Mouse (Mus musculus) forebrain, embryonic 15.5 days (tissue): ENCODE data around the gene Prr5. TPM values are rescaled to one million over a fixed set of nuclear protein-coding genes. Genes with fewer than 3 reads are reported as not detected.

Source experiments
- ATAC-seq: fragments of 200-750 bp; cut with Nextera tagmentation; replicated peaks from 2 replicates; pipeline ENCODE4 v1.8.0; 2017; ENCODE audit warnings: mild to moderate bottlenecking, moderate TSS enrichment, moderate library complexity
- H3K27ac ChIP-seq: fragments of 300-500 bp; sonication (generic); replicated peaks from 2 replicates; pipeline ENCODE4 v1.5.1; 2015; ENCODE audit warnings: mild to moderate bottlenecking, inconsistent platforms
- H3K27me3 ChIP-seq: fragments of 300-500 bp; sonication (generic); 2 replicates; pipeline ENCODE4 v1.6.1; 2015; ENCODE audit warnings: inconsistent platforms
- H3K36me3 ChIP-seq: fragments of 300-500 bp; sonication (generic); 2 replicates; pipeline ENCODE4 v1.6.1; 2015; ENCODE audit warnings: mild to moderate bottlenecking, inconsistent platforms
- H3K4me1 ChIP-seq: fragments of 300-500 bp; sonication (generic); 2 replicates; pipeline ENCODE4 v1.6.1; 2015; ENCODE audit warnings: inconsistent platforms
- H3K4me2 ChIP-seq: fragments of 300-500 bp; sonication (generic); replicated peaks from 2 replicates; pipeline ENCODE4 v1.6.1; 2015; ENCODE audit warnings: mild to moderate bottlenecking, inconsistent platforms
- H3K4me3 ChIP-seq: fragments of 300-500 bp; sonication (generic); 2 replicates; pipeline ENCODE4 v1.5.1; 2015; ENCODE audit warnings: mild to moderate bottlenecking, inconsistent platforms
- H3K9ac ChIP-seq: fragments of 300-500 bp; sonication (generic); replicated peaks from 2 replicates; pipeline ENCODE4 v1.6.1; 2015; ENCODE audit warnings: mild to moderate bottlenecking, inconsistent platforms
- H3K9me3 ChIP-seq: fragments of 300-500 bp; sonication (generic); 2 replicates; pipeline ENCODE4 v1.6.1; 2016; ENCODE audit warnings: inconsistent platforms
- WGBS: fragments of 180-500 bp; shearing (Covaris S2); methylation state at CpG from one replicate; pipeline ENCODE4 v1.1.7; 2015; ENCODE audit warnings: mixed read lengths; 5-methylcytosine and 5-hydroxymethylcytosine counted together
- polyA plus RNA-seq: library from polyadenylated mRNA; unstranded; fragments of >200 nt; fragmentation: Nextera tagmentation; extraction: Ambion mirVana; gene quantifications from 2 replicates; pipeline ENCODE4 v1.2.1, GENCODE M21; 2015

The Prr5 gene
- polyA plus RNA-seq, 1 experiment from 2014 or later: 11.5 TPM

DNA sequence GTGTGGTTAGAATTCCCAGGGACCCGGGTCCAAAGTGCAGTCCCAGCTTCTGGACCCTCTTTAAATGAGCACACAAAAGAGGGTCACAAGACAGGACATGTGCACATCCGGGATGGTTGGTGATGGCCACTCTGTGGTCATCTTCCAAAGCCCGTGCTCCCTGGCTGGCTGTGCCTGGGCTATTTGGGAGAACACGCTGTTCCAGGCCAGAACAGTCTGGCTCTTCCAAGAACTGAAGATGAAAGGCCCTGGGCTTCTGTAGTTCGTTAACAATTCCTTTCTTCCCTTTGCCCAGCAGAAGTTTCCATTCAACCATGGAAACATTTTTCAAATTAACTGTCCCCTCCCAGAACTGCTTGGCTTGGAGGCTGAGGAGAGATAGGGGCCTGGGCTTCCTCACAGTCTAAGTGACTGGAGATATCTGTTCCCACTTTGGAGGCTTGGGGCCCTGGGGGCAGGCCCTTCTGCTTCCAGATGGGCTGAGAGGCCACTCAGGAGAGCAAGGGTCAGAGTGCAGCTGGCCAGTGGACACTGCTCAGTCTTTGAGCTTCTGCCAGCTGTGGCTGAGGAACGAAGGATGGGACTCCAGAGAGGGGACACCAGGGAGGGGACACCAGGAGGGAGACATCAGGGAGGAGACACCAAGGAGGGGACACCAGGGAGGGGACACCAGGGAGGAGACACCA is 29.8 kb upstream of the Prr5 start:
- Histone ChIP-seq H3K36me3 (no peaks in the 10 kb centered on the region), H3K27me3 (no peaks in the 10 kb centered on the region), H3K4me2 (no peak overlapping the region), H3K9me3 (no peaks in the 10 kb centered on the region), H3K4me3 (no peak overlapping the region), H3K27ac (no peak overlapping the region), H3K4me1 (no peaks in the 10 kb centered on the region), H3K9ac (no peak overlapping the region)
- WGBS: 60% methylated on average over 6 of the region's 6 CpGs
- ATAC-seq: no peak

DNA sequence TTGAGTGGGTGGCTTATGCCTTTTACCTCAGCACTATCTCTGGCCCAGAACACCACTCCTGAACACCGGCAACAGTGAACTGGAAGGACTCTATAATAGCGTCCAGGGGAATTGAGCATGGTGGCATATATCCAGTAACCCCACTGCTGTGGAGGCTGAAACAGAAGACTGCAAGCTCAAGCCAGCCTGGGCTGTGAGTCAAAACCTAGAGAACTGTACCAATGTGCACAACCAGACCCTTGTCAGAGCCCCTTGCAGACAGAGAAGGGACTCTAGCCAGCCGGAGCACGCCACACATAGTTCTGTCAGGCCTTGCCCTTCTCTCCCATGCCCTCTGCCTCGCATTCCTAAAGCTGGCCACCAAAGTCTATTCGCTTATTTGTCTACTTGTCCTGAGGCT is 28.7 kb upstream of the Prr5 start:
- no peak overlapping the region for H3K9ac ChIP-seq
- H3K9me3 ChIP-seq: no peaks in the 10 kb centered on the region
- ATAC-seq: no peak
- no peaks in the 10 kb centered on the region for H3K27me3 ChIP-seq
- H3K4me2 ChIP-seq: no peak overlapping the region
- no peak overlapping the region for H3K4me3 ChIP-seq
- H3K4me1 ChIP-seq: no peaks in the 10 kb centered on the region
- 81% methylated on average over 6 of the region's 6 CpGs for WGBS
- H3K27ac ChIP-seq: no peak overlapping the region
- H3K36me3 ChIP-seq: no peaks in the 10 kb centered on the region

DNA sequence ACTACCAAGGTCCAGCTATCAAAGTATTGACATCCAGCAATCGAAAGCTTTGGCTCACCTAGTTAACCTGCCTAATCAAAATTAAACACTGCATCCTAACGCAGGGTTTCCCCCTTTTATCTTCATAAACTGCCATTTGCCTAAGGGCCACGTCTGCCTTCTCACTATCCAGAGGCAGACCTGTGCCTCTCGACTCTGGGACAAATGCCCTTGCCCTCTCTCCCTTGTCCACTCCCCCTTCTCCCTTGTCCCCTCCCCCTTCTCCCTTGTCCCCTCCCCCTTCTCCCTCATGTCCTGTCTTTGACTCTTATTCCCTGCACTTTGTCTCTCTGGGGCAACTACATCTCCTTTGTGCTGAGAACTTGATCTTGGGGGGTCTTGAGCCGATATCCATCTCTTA is 28.3 kb upstream of the Prr5 start:
- Histone ChIP-seq H3K36me3 (no peaks in the 10 kb centered on the region), H3K27ac (no peak overlapping the region), H3K9ac (no peak overlapping the region), H3K4me1 (no peaks in the 10 kb centered on the region), H3K9me3 (no peaks in the 10 kb centered on the region), H3K4me3 (no peak overlapping the region), H3K4me2 (no peak overlapping the region), H3K27me3 (no peaks in the 10 kb centered on the region)
- no peak for ATAC-seq
- WGBS: 64% methylated on average over 5 of the region's 5 CpGs

DNA sequence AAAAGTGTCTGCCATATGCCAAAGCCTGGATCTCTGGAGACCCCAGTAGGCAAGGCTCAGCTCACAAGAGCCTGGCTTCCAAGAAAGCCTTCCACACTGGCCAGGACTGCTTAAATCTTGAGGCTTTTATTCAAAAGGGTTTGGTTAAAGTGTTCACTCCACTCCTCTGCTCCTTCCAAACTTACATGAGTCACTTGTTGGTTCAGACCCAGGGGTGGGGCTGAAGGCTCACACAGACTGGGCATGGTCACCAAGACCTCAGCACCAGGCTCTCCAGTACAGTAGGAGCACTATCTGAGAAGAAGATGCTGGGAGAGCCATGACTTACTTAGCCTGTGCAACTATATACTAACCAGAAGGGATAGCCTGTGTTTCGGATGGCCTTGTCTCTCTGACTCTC is 27.5 kb upstream of the Prr5 start:
- Histone ChIP-seq H3K27me3 (no peaks in the 10 kb centered on the region), H3K9me3 (no peaks in the 10 kb centered on the region), H3K27ac (no peak overlapping the region), H3K9ac (no peak overlapping the region), H3K4me2 (no peak overlapping the region), H3K36me3 (no peaks in the 10 kb centered on the region), H3K4me1 (no peaks in the 10 kb centered on the region), H3K4me3 (no peak overlapping the region)
- WGBS: 94% methylated on average over 1 of the region's 1 CpGs
- ATAC-seq: no peak

DNA sequence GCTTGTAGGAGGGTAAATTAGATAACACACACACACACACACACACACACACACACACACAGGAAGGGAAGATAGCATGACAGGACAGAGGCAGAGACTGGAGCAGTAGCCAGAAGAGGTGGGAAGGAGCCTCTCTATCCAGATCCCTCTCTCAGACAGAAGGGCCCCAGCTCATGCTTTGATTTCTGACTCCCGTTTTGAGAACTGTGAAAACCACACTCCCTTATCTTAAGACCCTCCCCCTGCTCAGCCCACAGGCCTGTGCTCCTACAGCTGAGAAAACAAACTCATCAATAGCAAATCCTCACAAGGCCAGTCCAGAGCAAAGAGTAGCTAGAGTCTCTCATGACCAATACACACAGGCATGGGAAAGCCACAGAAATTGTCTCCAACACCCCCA is 26.2 kb upstream of the Prr5 start:
- no peak overlapping the region for H3K9ac ChIP-seq
- H3K9me3 ChIP-seq: no peaks in the 10 kb centered on the region
- no peak overlapping the region for H3K27ac ChIP-seq
- H3K4me3 ChIP-seq: no peak overlapping the region
- no peaks in the 10 kb centered on the region for H3K36me3 ChIP-seq
- H3K4me2 ChIP-seq: no peak overlapping the region
- no peaks in the 10 kb centered on the region for H3K4me1 ChIP-seq
- no peak for ATAC-seq
- no peaks in the 10 kb centered on the region for H3K27me3 ChIP-seq
- 21% methylated on average over 1 of the region's 1 CpGs for WGBS

DNA sequence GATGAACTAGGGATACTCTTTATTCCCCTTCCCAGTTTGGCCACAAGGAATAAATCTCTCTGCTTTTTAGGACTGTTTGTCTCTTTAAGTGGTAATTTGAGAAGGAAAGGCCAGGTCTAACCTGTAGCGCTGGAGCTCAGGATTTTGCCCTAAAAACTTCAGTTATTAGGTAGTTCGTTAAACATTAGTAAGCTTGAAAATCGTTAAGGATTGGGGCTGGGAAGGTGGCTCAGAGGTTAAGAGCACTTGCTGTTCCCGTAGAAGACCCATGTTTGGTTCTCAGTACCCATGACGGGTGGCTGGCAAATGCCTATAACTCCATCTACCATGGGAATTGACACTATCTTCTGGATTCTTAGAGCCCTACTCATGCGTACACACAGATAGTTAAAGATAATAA is 17.9 kb upstream of the Prr5 start:
- ATAC-seq: no peak
- no peak overlapping the region for H3K4me2 ChIP-seq
- 80% methylated on average over 6 of the region's 6 CpGs for WGBS
- peaks cover 9% of the 10 kb centered on the region for H3K4me1 ChIP-seq
- no peaks in the 10 kb centered on the region for H3K36me3 ChIP-seq
- no peak overlapping the region for H3K9ac ChIP-seq
- H3K27ac ChIP-seq: no peak overlapping the region
- no peak overlapping the region for H3K4me3 ChIP-seq
- no peaks in the 10 kb centered on the region for H3K27me3 ChIP-seq
- no peaks in the 10 kb centered on the region for H3K9me3 ChIP-seq

DNA sequence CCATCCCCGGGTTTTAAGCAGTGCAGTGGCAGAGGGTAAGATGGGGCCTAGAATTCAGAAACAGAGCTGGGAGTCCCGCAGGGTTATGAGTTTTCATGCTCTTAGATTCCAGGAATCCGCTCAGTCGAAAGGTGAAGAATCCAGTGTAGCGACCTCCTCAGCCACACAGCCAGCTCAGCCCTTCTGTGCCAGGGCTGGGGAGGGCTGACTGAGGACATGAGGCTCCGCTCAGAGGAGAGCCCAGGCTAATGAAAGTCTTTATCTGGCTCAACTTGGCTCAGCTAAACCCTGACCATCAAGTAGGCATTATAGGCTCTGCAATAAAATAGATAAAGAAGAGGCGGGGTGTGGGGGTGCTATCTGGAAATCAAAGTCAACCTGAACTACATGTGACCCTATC is 16.3 kb upstream of the Prr5 start:
- Histone ChIP-seq H3K9me3 (no peaks in the 10 kb centered on the region), H3K4me1 (peaks cover 17% of the 10 kb centered on the region), H3K27me3 (no peaks in the 10 kb centered on the region), H3K27ac (peak overlapping the region; percentile 91; the same call in 1 of the 2 replicates), H3K4me3 (no peak overlapping the region), H3K36me3 (no peaks in the 10 kb centered on the region), H3K9ac (no peak overlapping the region), H3K4me2 (no peak overlapping the region)
- WGBS: 92% methylated on average over 7 of the region's 7 CpGs
- ATAC-seq: no peak

DNA sequence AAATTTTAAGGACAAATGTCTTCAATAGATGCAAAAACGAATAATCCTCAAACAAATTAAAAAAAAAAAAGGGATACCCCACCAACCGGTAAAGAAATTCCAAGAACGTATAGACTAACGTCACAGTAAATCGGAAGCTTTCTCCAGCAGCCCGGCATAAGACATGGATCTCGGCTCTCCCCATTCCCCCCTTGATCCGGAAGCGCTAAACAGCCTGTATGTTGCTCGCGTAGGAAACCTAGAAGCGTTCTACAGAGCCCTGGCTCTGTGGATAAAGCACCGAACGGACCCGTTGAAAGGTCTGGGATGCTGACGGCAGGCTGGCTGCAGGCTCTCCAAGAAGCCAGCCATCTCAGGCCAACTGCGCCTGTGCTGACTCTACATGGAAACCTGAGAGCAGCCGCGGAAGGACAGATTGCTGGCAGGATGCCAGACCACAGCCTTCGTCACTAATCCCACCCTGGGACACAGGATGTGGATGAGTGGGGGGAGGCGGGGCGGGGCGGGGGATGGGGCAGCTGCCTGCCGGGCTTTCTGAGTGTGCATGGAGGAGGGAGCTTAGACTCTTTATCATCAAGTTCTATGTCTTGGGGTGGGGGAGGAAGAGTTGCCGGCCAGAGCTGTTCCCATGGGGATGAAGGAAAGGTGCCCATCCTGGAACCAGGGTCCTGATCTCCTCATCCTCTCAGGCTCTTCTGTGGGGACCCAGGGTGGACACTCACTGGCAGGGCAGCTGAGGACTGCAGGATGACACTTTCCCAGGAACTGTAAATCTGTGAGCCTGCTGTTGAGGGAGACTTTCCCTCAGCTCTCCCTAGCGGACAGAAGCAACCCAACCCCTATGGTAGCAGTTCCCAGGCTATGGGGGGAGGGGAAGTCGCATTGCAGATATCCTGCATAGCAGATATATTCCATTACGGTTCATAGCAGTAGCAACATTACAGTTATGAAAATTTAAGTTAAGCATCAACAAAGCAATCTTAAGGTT is 15.1 kb upstream of the Prr5 start:
- peak overlapping the region; percentile 42 for H3K4me3 ChIP-seq
- peak; percentile 93 for ATAC-seq
- WGBS: 3% methylated on average over 28 of the region's 28 CpGs

DNA sequence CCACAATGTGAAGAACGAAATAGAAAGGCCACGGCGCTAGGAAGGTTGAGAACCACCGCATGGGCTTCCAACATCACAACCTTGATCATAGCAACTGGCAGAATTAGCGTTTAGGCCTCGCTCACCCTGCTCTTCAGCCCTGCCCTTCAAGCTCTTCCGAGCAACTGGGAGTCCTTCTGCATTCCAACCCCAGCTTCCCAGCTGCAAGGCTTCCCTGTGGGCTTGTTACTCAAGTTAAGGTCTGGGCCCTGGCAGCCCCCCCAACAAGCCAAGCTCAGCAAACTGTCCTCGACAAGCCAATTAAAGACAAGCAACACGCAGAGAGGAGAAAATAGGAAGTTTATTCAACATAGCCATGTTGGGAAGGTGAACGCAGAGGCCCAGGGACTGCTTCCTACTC is 14.4 kb upstream of the Prr5 start:
- Histone ChIP-seq H3K36me3 (no peaks in the 10 kb centered on the region), H3K9ac (no peak overlapping the region), H3K9me3 (no peaks in the 10 kb centered on the region), H3K27ac (peak overlapping the region; percentile 91), H3K27me3 (no peaks in the 10 kb centered on the region), H3K4me2 (no peak overlapping the region), H3K4me3 (no peak overlapping the region), H3K4me1 (peaks cover 17% of the 10 kb centered on the region)
- 57% methylated on average over 10 of the region's 10 CpGs for WGBS
- no peak for ATAC-seq

More for the DNA sequence above, 15.1 kb upstream of the Prr5 start:
- Histone ChIP-seq H3K9me3 (no peaks in the 10 kb centered on the region), H3K4me2 (peak overlapping the region; percentile 57), H3K27ac (peak overlapping the region; percentile 91), H3K27me3 (no peaks in the 10 kb centered on the region), H3K36me3 (no peaks in the 10 kb centered on the region), H3K4me1 (peaks cover 17% of the 10 kb centered on the region), H3K9ac (peak overlapping the region; percentile 50)

DNA sequence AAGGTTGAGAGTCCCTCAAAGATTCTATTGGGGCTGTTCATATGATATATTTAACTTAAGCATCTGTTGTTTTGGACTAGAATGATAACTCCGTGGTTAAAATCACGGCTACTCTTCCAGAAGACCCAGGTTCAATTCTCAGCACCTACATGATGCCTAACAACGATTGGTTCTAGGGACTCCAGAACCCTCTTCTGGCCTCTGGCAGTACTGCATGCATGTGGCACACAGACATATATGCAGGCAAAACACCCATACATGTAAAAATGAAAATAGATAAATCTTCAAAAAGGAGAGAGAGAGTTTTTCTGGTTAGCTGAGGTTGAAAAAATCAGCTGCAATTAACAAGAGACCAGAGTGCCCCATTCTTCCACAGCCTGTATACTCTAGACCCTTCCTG is 12.7 kb upstream of the Prr5 start:
- Histone ChIP-seq H3K4me3 (no peak overlapping the region), H3K27me3 (no peaks in the 10 kb centered on the region), H3K9me3 (no peaks in the 10 kb centered on the region), H3K27ac (no peak overlapping the region), H3K4me2 (no peak overlapping the region), H3K9ac (no peak overlapping the region), H3K4me1 (peaks cover 17% of the 10 kb centered on the region), H3K36me3 (no peaks in the 10 kb centered on the region)
- WGBS: 94% methylated on average over 3 of the region's 3 CpGs
- ATAC-seq: no peak

DNA sequence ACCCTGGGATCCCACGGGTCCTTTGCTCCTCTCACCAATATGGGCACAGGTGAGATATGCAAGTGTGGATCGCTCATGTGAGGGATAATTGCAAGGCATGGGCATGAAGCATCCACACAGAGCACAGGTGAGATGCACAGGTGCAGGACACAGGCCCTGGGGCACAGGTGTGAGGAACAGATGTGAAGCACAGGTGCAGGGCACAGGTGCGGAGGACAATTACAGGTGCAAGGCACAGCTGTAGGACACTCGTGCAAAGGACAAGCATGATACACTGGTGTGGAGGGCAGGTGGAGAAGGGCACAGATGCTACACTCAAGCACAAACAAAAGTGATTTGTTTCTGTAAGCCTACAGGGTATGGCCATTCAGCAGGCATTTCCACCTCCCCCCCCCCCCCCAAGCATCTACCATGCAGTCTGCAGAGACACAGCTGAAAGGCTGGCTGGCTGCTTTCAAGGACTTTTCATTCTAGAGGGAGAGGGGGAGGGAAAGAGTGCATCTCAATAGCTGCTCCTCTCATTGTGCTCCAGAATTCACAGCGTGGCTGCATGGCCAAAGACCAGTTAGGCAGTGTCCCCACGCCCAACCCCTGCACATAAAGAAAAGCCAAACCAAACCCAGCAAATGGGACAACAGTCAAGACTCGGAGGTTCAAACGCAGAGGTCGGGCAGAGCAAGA is 11.9 kb upstream of the Prr5 start:
- Histone ChIP-seq H3K36me3 (no peaks in the 10 kb centered on the region), H3K9me3 (no peaks in the 10 kb centered on the region), H3K9ac (no peak overlapping the region), H3K4me1 (peaks cover 18% of the 10 kb centered on the region), H3K4me3 (no peak overlapping the region), H3K4me2 (no peak overlapping the region), H3K27me3 (no peaks in the 10 kb centered on the region), H3K27ac (no peak overlapping the region)
- 44% methylated on average over 9 of the region's 9 CpGs for WGBS
- ATAC-seq: no peak

DNA sequence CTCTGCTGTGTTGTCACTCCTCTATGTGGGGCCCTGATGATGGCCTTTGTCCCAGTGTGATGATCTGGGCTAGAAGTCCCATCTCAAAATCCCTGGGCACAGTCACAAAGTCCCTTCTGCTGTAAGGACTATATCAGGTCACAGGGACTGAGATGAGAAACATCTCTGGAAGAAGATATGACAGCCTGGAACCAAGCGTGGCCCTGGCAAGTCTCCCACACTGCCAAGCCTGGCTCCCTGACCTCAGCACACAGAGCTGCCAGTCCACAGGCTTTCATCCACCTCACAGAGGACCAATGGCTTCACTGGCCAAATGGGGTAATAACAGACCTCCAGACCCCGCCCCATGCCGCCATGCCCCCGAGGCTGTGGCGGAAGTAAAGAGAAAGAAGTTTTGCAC is 10.8 kb upstream of the Prr5 start:
- Histone ChIP-seq H3K36me3 (no peaks in the 10 kb centered on the region), H3K4me1 (peaks cover 28% of the 10 kb centered on the region), H3K4me3 (no peak overlapping the region), H3K27me3 (no peaks in the 10 kb centered on the region), H3K9ac (no peak overlapping the region), H3K27ac (no peak overlapping the region), H3K4me2 (no peak overlapping the region), H3K9me3 (no peaks in the 10 kb centered on the region)
- 88% methylated on average over 5 of the region's 5 CpGs for WGBS
- no peak for ATAC-seq
